ENCODE assay signal across 11 mouse cellular contexts in genomic region chr9:35592903-35593302, GRCm38 (mm10). TPM values are rescaled to one million over a fixed set of nuclear protein-coding genes. Genes with fewer than 3 reads are reported as not detected.
A peak's percentile ranks its signal among the peaks of the same experiment; 100 is the strongest.
DNase-seq lines count a peak whose midpoint lies in the region; TF ChIP-seq lines count a peak whose summit lies in the region.
"Had no signal": no experiment of that assay in that cellular context is flagged by ENCODE, and none has a peak within 500 bp of the region (broad histone marks: within the 10 kb centered on the region; RNA-seq: fewer than 3 reads in every experiment).

No protein-coding gene starts in this region.

- TF ChIP-seq CTCF in cortical plate, adult 2 months (IDR thresholded peaks at IDR 0.05; ENCODE audit: extremely low read depth, insufficient read depth, low read length): peak; percentile 68

- in situ Hi-C loops in ES-E14 (cut with MboI; ENCODE audit: low sequenced_read_pairs in 2 of 2, unreplicated experiment in 2 of 2): no loop called here

- no peak overlapping the region for H3K27ac ChIP-seq in ES-E14 (ENCODE audit: insufficient read depth, low read depth, low read length, poor library complexity, severe bottlenecking)
- no peak overlapping the region for H3K27ac ChIP-seq in cortical plate, adult 2 months (ENCODE audit: insufficient read depth, low read length)
- H3K27ac ChIP-seq: embryonic facial prominence, embryonic 12.5 days had no signal

- no peaks in the 10 kb centered on the region for H3K9me3 ChIP-seq in ES-E14 (ENCODE audit: control insufficient read depth, insufficient read depth, low read depth, low read length)
- H3K9me3 ChIP-seq: embryonic facial prominence, embryonic 12.5 days had no signal

- H3K4me1 ChIP-seq in ES-E14 (ENCODE audit: control insufficient read depth in 2 of 2, insufficient read depth in 2 of 2, low read length in 2 of 2, poor library complexity in 1 of 2): no peaks in the 10 kb centered on the region
- no peaks in the 10 kb centered on the region for H3K4me1 ChIP-seq in cortical plate, adult 2 months (ENCODE audit: control insufficient read depth, insufficient read depth, low read length)
- H3K4me1 ChIP-seq: embryonic facial prominence, embryonic 12.5 days had no signal

- peak; percentile 28 to 64 for DNase-seq in layer of hippocampus, adult 18-20 months (ENCODE audit: low spot score in 2 of 2)
- DNase-seq in layer of hippocampus, adult 9-11 months: no peak
- no peak for DNase-seq in ES-E14 (ENCODE audit: low read depth, low spot score)
- DNase-seq in layer of hippocampus, postnatal 10 days (ENCODE audit: low spot score in 2 of 2): peak; percentile 36 to 57
- DNase-seq in spleen, postnatal 4 days (ENCODE audit: low spot score in 2 of 2): no peak
- no peak for DNase-seq in adrenal gland, adult 8-10 months
- DNase-seq in T-cell, adult 2 months (ENCODE audit: low spot score): no peak

- TF ChIP-seq POLR2A in cortical plate, adult 2 months (IDR thresholded peaks at IDR 0.05; ENCODE audit: extremely low read depth, insufficient read depth, low read length): no peak

- H3K9ac ChIP-seq in ES-E14 (ENCODE audit: insufficient read depth, low read depth, low read length, poor library complexity, severe bottlenecking): no peak overlapping the region
- H3K9ac ChIP-seq: embryonic facial prominence, embryonic 12.5 days had no signal

- no peaks in the 10 kb centered on the region for H3K36me3 ChIP-seq in ES-E14 (ENCODE audit: control insufficient read depth, insufficient read depth, low read length, poor library complexity, severe bottlenecking)
- H3K36me3 ChIP-seq: embryonic facial prominence, embryonic 12.5 days had no signal

- H3K4me3 ChIP-seq in ES-E14 (ENCODE audit: insufficient read depth in 1 of 2, low read depth in 1 of 2, low read length in 2 of 2, poor library complexity in 1 of 2, severe bottlenecking in 1 of 2): no peak overlapping the region
- no peak overlapping the region for H3K4me3 ChIP-seq in cortical plate, adult 2 months (ENCODE audit: insufficient read depth, low read length)
- H3K4me3 ChIP-seq: embryonic facial prominence, embryonic 12.5 days had no signal

TF ChIP-seq in ES-E14, 5 proteins besides CTCF, POLR2A, EP300 and RAD21:
- peak; percentile 35; the same call in 1 of the 2 replicates for TF ChIP-seq ZC3H11A (IDR thresholded peaks at IDR 0.05; ENCODE audit: borderline replicate concordance, low read depth, low read length)
- no peak for TF ChIP-seq MAFK (IDR thresholded peaks at IDR 0.05; ENCODE audit: insufficient read depth, low read depth, low read length)

RNA-seq across cellular contexts. Expression of gene Pate4, which starts 18.8 kb away (rescaled TPM):
- total RNA-seq in layer of hippocampus, adult 18-20 months (2021): not detected
- total RNA-seq in ES-E14 (2012; rRNA removed): not detected in 2 replicates
- not detected in 2 replicates for polyA plus RNA-seq in cortical plate, adult 2 months (2012; rRNA removed)
- not detected for total RNA-seq in layer of hippocampus, postnatal 10 days (2021)
- not detected for total RNA-seq in adrenal gland, adult 8-10 months (2022)
- total RNA-seq: layer of hippocampus, postnatal 14 days had no signal
- polyA plus RNA-seq: embryonic facial prominence, embryonic 12.5 days; neural tube, embryonic 14.5 days had no signal

RNA-seq across cellular contexts. Expression of gene Hyls1, which starts 22.7 kb away (rescaled TPM):
- total RNA-seq in layer of hippocampus, adult 18-20 months (2021): 10 to 100 TPM; 14.8 to 15.3 TPM
- 14.6 and 17.6 TPM in 2 replicates for total RNA-seq in ES-E14 (2012; rRNA removed)
- 5.4 and 7.3 TPM in 2 replicates for polyA plus RNA-seq in cortical plate, adult 2 months (2012; rRNA removed)
- total RNA-seq in layer of hippocampus, postnatal 10 days (2021): 10 to 100 TPM; 12.5 to 14.6 TPM
- 1 to 10 TPM; 4.2 to 4.8 (median 4.6) TPM for total RNA-seq in adrenal gland, adult 8-10 months (2022)

RNA-seq across cellular contexts. Expression of gene Pate2, which starts 22.8 kb away (rescaled TPM):
- 1 to 10 TPM in 1 of 2 experiments, under 1 TPM in 1; 0.58 to 1.5 TPM for total RNA-seq in layer of hippocampus, adult 18-20 months (2021)
- 1.2 and 1.6 TPM in 2 replicates for total RNA-seq in ES-E14 (2012; rRNA removed)
- polyA plus RNA-seq in cortical plate, adult 2 months (2012; rRNA removed): 0.44 and 0.49 TPM in 2 replicates
- 1 to 10 TPM; 1.5 to 2.3 TPM for total RNA-seq in layer of hippocampus, postnatal 10 days (2021)
- under 1 TPM in 3 of 4 experiments, not detected in 1; 0.17 to 0.46 (median 0.30) TPM for total RNA-seq in adrenal gland, adult 8-10 months (2022)

RNA-seq across cellular contexts. Expression of gene Pus3, which starts 34.5 kb away (rescaled TPM):
- 10 to 100 TPM; 11.3 to 12.1 TPM for total RNA-seq in layer of hippocampus, adult 18-20 months (2021)
- 20.6 and 25.6 TPM in 2 replicates for total RNA-seq in ES-E14 (2012; rRNA removed)
- polyA plus RNA-seq in cortical plate, adult 2 months (2012; rRNA removed): 11.4 and 12.0 TPM in 2 replicates
- 10 to 100 TPM; 12.0 to 13.4 TPM for total RNA-seq in layer of hippocampus, postnatal 10 days (2021)
- total RNA-seq in adrenal gland, adult 8-10 months (2022): 10 to 100 TPM; 12.5 to 15.0 (median 14.5) TPM

RNA-seq across cellular contexts. Expression of gene Ddx25, which starts 34.6 kb away (rescaled TPM):
- total RNA-seq in layer of hippocampus, adult 18-20 months (2021): 10 to 100 TPM; 15.6 to 15.9 TPM
- 1.6 and 1.8 TPM in 2 replicates for total RNA-seq in ES-E14 (2012; rRNA removed)
- 13.9 and 14.8 TPM in 2 replicates for polyA plus RNA-seq in cortical plate, adult 2 months (2012; rRNA removed)
- total RNA-seq in layer of hippocampus, postnatal 10 days (2021): 10 to 100 TPM; 15.2 to 16.1 TPM
- total RNA-seq in adrenal gland, adult 8-10 months (2022): 1 to 10 TPM; 1.2 to 2.0 (median 1.3) TPM

Comparison
In these comparisons a context has a peak if more than half of its experiments do, and no peak if none do; other contexts are left out.
1. DNase-seq: peak in layer of hippocampus, adult 18-20 months (2 of 2) and layer of hippocampus, postnatal 10 days (2 of 2); none in layer of hippocampus, adult 9-11 months (single experiment), ES-E14 (single experiment), spleen, postnatal 4 days (0 of 2), adrenal gland, adult 8-10 months (single experiment) and T-cell, adult 2 months (single experiment).